ENCODE assay signal across 23 mouse cellular contexts in the genomic region with DNA sequence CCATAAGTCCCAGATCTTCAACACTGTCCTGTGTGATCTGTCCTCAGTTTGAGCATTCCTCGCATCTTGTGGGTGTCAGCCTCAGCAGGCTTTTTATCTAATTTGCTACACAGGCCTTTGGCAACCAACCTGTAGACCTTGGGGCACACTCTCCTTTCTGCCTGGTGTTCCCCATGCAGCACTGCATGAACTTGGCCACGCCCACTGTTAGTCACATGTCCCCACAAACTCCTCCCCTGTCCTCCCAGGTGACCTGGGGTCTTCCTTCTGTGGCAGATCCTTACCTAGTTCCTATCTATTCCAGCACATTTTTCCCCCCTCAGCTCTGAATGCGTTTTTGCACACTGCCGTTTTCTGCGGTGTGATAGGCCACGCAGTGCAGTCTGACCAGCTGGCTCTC. TPM values are rescaled to one million over a fixed set of nuclear protein-coding genes. Genes with fewer than 3 reads are reported as not detected.
DNase-seq lines count a peak whose midpoint lies in the region; ATAC-seq and TF ChIP-seq lines count a peak whose summit lies in the region.
"Had no signal": no experiment of that assay in that cellular context is flagged by ENCODE, and none has a peak within 500 bp of the region (broad histone marks: within the 10 kb centered on the region; RNA-seq: fewer than 3 reads in every experiment).

No protein-coding gene starts in this region.

- no peak overlapping the region for H3K27ac ChIP-seq in intestine, embryonic 14.5 days (ENCODE audit: low read depth)
- H3K27ac ChIP-seq in intestine, embryonic 16.5 days (ENCODE audit: low read length), result no peak overlapping the region
- H3K27ac ChIP-seq in heart, embryonic 12.5 days (ENCODE audit: poor library complexity, severe bottlenecking), result no peak overlapping the region
- H3K27ac ChIP-seq: embryonic facial prominence, embryonic 10.5 days; forebrain, embryonic 13.5 days; heart, adult 2 months; hindbrain, embryonic 10.5 days; hindbrain, embryonic 15.5 days had no signal

- H3K4me2 ChIP-seq in intestine, embryonic 14.5 days (ENCODE audit: low read length), result no peak overlapping the region
- H3K4me2 ChIP-seq in intestine, embryonic 16.5 days (ENCODE audit: low read depth, low read length), result no peak overlapping the region
- H3K4me2 ChIP-seq in heart, embryonic 12.5 days, result no peak overlapping the region
- H3K4me2 ChIP-seq: forebrain, embryonic 13.5 days; heart, embryonic 11.5 days; hindbrain, embryonic 15.5 days had no signal

- WGBS in intestine, embryonic 14.5 days, result 86% methylated on average over 6 of the region's 6 CpGs
- WGBS in intestine, embryonic 16.5 days, result 88% methylated on average over 6 of the region's 6 CpGs
- WGBS in heart, embryonic 12.5 days, result 82% methylated on average over 6 of the region's 6 CpGs

- no peak for TF ChIP-seq CTCF in C2C12 (IDR thresholded peaks at IDR 0.05; ENCODE audit: control insufficient read depth, insufficient read depth, insufficient read length)

- H3K9me3 ChIP-seq in intestine, embryonic 14.5 days (ENCODE audit: control insufficient read depth, low read length), result no peaks in the 10 kb centered on the region
- H3K9me3 ChIP-seq in intestine, embryonic 16.5 days (ENCODE audit: control insufficient read depth, low read length), result no peaks in the 10 kb centered on the region
- H3K9me3 ChIP-seq in heart, embryonic 12.5 days (replicated peaks), result no peaks in the 10 kb centered on the region
- H3K9me3 ChIP-seq: embryonic facial prominence, embryonic 10.5 days; forebrain, embryonic 13.5 days; hindbrain, embryonic 10.5 days; hindbrain, embryonic 15.5 days had no signal

- peak; percentile 50 for DNase-seq in intestine, embryonic 14.5 days (ENCODE audit: low spot score)
- DNase-seq in ES-CJ7 (ENCODE audit: low read depth, low spot score) (peak; percentile 73), ZHBTc4 (ENCODE audit: low read depth, low spot score) (peak; percentile 85)
- DNase-seq in adrenal gland, adult 2 months, result no peak
- no peak for DNase-seq in layer of hippocampus, adult 9-10 months (ENCODE audit: low spot score)
- DNase-seq: adrenal gland, postnatal 25 days; cerebellum, adult 18-20 months; cerebellum, adult 9-11 months; cerebellum, postnatal 36 days; forebrain, postnatal 0 days; gastrocnemius, postnatal 14 days; heart, adult 2 months had no signal

- no peaks in the 10 kb centered on the region for H3K36me3 ChIP-seq in intestine, embryonic 14.5 days (ENCODE audit: control insufficient read depth, insufficient read depth, low read length)
- no peaks in the 10 kb centered on the region for H3K36me3 ChIP-seq in intestine, embryonic 16.5 days (ENCODE audit: control insufficient read depth, insufficient read depth, low read length)
- no peaks in the 10 kb centered on the region for H3K36me3 ChIP-seq in C2C12 (ENCODE audit: control insufficient read depth, insufficient read depth)
- H3K36me3 ChIP-seq in heart, embryonic 12.5 days, result no peaks in the 10 kb centered on the region
- H3K36me3 ChIP-seq: embryonic facial prominence, embryonic 10.5 days; hindbrain, embryonic 10.5 days; hindbrain, embryonic 15.5 days had no signal

- no peaks in the 10 kb centered on the region for H3K79me2 ChIP-seq in C2C12 (ENCODE audit: control insufficient read depth, insufficient read depth)

- no peaks in the 10 kb centered on the region for H3K27me3 ChIP-seq in intestine, embryonic 14.5 days (replicated peaks; ENCODE audit: control insufficient read depth, insufficient read depth, low read length)
- H3K27me3 ChIP-seq in intestine, embryonic 16.5 days (replicated peaks; ENCODE audit: control insufficient read depth, insufficient read depth, low read length), result no peaks in the 10 kb centered on the region
- H3K27me3 ChIP-seq in C2C12 (ENCODE audit: control insufficient read depth, insufficient read depth, insufficient read length), result no peaks in the 10 kb centered on the region
- no peaks in the 10 kb centered on the region for H3K27me3 ChIP-seq in heart, embryonic 12.5 days (replicated peaks)
- H3K27me3 ChIP-seq: CH12.LX; forebrain, embryonic 13.5 days; hindbrain, embryonic 15.5 days; Patski had no signal

- no peak overlapping the region for H3K4me3 ChIP-seq in intestine, embryonic 14.5 days (ENCODE audit: low read depth, low read length)
- no peak overlapping the region for H3K4me3 ChIP-seq in intestine, embryonic 16.5 days (ENCODE audit: low read length)
- no peak overlapping the region for H3K4me3 ChIP-seq in C2C12 (ENCODE audit: insufficient read depth, poor library complexity, severe bottlenecking)
- no peak overlapping the region for H3K4me3 ChIP-seq in heart, embryonic 12.5 days
- H3K4me3 ChIP-seq: embryonic facial prominence, embryonic 10.5 days; forebrain, embryonic 13.5 days; heart, adult 2 months; hindbrain, embryonic 10.5 days; hindbrain, embryonic 15.5 days had no signal

- H3K79me3 ChIP-seq in C2C12 (ENCODE audit: low read depth), result no peaks in the 10 kb centered on the region

- no peak overlapping the region for H3ac ChIP-seq in C2C12 (ENCODE audit: control insufficient read depth, insufficient read length, low read depth)

- no peak for ATAC-seq in intestine, embryonic 14.5 days (replicated peaks; ENCODE audit: low FRiP score, low TSS enrichment, low read depth)
- ATAC-seq in intestine, embryonic 16.5 days, result no peak
- no peak for ATAC-seq in heart, embryonic 12.5 days (ENCODE audit: insufficient number of reproducible peaks, low FRiP score)
- ATAC-seq: forebrain, embryonic 13.5 days; forebrain, postnatal 0 days; inflammation-experienced regulatory T-cells, adult 6 months; Patski had no signal

- no peaks in the 10 kb centered on the region for H3K4me1 ChIP-seq in intestine, embryonic 14.5 days (replicated peaks; ENCODE audit: control insufficient read depth, insufficient read depth, low read length)
- peaks cover 4% of the 10 kb centered on the region; the same call in 1 of the 2 replicates for H3K4me1 ChIP-seq in intestine, embryonic 16.5 days (ENCODE audit: control insufficient read depth, insufficient read depth, low read length)
- H3K4me1 ChIP-seq in heart, embryonic 12.5 days (replicated peaks), result no peaks in the 10 kb centered on the region
- H3K4me1 ChIP-seq: embryonic facial prominence, embryonic 10.5 days; forebrain, embryonic 13.5 days; hindbrain, embryonic 10.5 days had no signal

- no peak overlapping the region for H3K9ac ChIP-seq in intestine, embryonic 14.5 days (ENCODE audit: low read length)
- no peak overlapping the region for H3K9ac ChIP-seq in intestine, embryonic 16.5 days (ENCODE audit: low read depth, low read length)
- H3K9ac ChIP-seq in heart, embryonic 12.5 days, result no peak overlapping the region
- H3K9ac ChIP-seq: forebrain, embryonic 13.5 days; forebrain, postnatal 0 days; hindbrain, embryonic 15.5 days had no signal

TF ChIP-seq in C2C12, 6 proteins besides CTCF, POLR2A, EP300 and RAD21:
- TF ChIP-seq MYOD1 (IDR thresholded peaks at IDR 0.05; ENCODE audit: control insufficient read depth, insufficient read length, low read depth) (no peak), USF1 (IDR thresholded peaks at IDR 0.05; ENCODE audit: low read depth) (peak; percentile 45)

RNA-seq across cellular contexts. Expression of gene Ank3, which starts 55.0 kb away (rescaled TPM):
- polyA plus RNA-seq in intestine, embryonic 14.5 days (2014; fragmentation: Nextera tagmentation; extraction: Ambion mirVana), result 24.7 and 29.0 TPM in 2 replicates
- polyA plus RNA-seq in intestine, embryonic 16.5 days (2015; fragmentation: Nextera tagmentation; extraction: Ambion mirVana), result 21.7 and 26.8 TPM in 2 replicates
- polyA plus RNA-seq in C2C12 (2012; fragmentation: generic; extraction: Trizol), result 9.8 TPM
- 10 to 100 TPM; 10.2 to 12.9 TPM for total RNA-seq in adrenal gland, adult 2 months (2021)
- polyA plus RNA-seq in adrenal gland, adult 2 months (2012; rRNA removed), result 0.79 and 0.83 TPM in 2 replicates
- 61.9 and 65.5 TPM in 2 replicates for polyA plus RNA-seq in heart, embryonic 12.5 days (2016; fragmentation: Nextera tagmentation; extraction: Ambion mirVana)

Comparison
In these comparisons a context has a peak if more than half of its experiments do, and no peak if none do; other contexts are left out.
1. DNase-seq: peak in intestine, embryonic 14.5 days (single experiment), ES-CJ7 (single experiment) and ZHBTc4 (single experiment); none in adrenal gland, adult 2 months (single experiment) and layer of hippocampus, adult 9-10 months (single experiment).